Mouse (Mus musculus): Measurements from ENCODE around the gene Ccz1.
A peak's percentile ranks its signal among the peaks of the same experiment; 100 is the strongest.
"Not testable (repeated sequence)": the region's sequence is repeated elsewhere in the genome, so short reads cannot be mapped to it uniquely, and the experiment has no call there.

Ccz1 gene

DNA sequence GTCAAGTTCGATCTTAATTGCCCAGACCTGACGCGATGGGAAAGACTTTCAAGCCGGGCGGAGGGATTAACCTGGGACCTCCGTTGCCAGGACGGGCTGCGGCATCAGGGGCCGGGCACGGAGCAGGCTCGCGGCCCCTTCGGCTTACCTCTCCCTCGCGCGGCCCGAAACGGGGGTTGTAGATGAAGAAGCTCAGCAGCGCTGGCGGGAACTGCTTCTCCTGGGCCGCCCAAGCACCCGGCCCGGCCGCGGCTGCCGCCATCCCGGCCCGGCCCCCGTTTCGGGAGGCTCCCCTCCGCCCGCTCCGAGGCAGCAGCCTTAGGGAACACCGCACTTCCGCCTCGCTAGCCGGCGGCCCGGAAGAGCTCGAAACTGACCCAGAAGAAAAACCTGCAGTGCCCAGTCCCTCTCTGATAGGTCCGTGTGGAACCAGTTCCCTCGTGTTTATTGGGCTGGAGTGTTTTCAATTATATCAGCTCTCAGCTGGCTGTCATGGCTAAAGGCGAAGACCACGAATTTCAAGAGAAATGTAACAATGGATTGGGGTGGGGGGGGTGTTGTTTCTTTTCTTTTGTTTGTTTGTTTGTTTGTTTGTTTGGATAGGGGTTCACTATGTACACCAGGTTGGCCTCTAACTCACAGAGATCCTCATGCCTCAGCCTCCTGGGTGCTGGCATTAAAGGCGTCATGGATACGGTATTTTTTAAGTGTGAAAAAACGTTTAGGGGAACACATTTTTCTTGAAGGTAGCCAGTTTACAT lies at the start of gene Ccz1:
TSS of gene Ccz1 (minus strand) at position 327 of the 761 bp plus-strand sequence.
- peak; percentile 46 to 68 for DNase-seq (ENCODE audit: low spot score in 2 of 2)

GRCm38 (mm10) chr5:144064093-144064492 lies 49.4 kb upstream of the Ccz1 start:
- DNase-seq (ENCODE audit: low spot score in 2 of 2) = no peak

GRCm38 (mm10) chr5:144054340-144054739 lies 39.7 kb upstream of the Ccz1 start:
- DNase-seq (ENCODE audit: low spot score in 2 of 2) = no peak

DNA sequence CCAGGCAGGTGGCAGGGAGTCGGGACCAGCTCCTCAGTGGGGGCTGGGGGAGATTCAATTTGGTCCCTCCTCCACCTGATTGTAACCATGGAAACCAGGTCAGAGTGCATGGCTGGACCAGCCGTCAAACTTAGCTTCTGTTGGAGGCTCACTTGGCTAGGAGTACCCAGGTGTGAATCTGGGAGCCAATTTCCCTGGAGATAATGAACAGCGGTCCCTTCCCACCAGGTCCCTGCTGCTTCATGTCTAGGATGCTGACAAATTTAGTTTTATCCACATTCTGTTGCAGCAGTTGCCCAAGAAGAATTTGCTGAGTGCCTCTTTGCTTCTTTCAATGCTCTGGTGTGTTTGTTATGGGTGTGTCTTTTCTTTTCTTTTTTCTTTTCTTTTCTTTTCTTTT lies 38.8 kb upstream of the Ccz1 start:
- DNase-seq (ENCODE audit: low spot score in 2 of 2) = no peak

DNA sequence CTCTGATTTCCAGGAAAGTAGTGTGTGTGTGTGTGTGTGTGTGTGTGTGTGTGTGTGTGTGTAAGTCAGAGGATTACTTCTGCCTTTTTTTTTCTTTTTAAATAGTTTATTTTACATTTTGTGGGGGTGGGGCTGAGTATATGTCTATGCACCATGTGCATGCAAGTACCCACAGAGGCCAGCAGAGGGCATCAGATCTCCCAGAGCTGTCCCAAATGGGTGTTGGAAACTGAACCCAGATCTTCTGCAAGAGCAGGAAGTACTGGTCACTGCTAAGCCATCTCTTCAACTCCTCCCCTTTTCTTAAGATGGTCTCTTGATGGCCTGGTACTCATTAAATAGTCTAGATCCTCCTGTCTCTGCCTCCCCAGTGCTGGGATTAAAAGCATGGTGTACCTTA lies 36.6 kb upstream of the Ccz1 start:
- no peak for DNase-seq (ENCODE audit: low spot score in 2 of 2)

GRCm38 (mm10) chr5:144049881-144050280 lies 35.2 kb upstream of the Ccz1 start:
- no peak for DNase-seq (ENCODE audit: low spot score in 2 of 2)

DNA sequence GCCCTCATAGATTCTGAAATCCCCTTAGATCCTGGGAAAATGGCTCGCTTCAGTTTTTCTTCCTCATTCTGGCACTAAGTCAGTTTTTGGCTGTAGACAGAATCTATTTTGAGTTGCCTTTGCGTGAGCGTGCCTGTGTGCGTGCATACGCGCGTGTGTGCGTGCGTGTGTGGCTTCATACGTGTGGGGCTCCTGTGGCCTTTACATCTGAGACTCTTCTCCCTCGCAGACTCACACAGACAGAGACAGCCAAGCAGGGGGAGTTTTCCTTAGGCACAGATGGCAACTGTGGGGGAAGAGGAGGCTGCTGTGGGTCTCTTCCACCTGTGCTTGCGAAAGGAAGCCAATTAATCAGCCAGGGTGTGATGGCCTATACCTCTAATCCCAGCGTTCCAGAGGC lies 32.6 kb upstream of the Ccz1 start:
- no peak for DNase-seq (ENCODE audit: low spot score in 2 of 2)

GRCm38 (mm10) chr5:144043166-144043565 lies 28.5 kb upstream of the Ccz1 start:
- DNase-seq (ENCODE audit: low spot score in 2 of 2) = no peak

DNA sequence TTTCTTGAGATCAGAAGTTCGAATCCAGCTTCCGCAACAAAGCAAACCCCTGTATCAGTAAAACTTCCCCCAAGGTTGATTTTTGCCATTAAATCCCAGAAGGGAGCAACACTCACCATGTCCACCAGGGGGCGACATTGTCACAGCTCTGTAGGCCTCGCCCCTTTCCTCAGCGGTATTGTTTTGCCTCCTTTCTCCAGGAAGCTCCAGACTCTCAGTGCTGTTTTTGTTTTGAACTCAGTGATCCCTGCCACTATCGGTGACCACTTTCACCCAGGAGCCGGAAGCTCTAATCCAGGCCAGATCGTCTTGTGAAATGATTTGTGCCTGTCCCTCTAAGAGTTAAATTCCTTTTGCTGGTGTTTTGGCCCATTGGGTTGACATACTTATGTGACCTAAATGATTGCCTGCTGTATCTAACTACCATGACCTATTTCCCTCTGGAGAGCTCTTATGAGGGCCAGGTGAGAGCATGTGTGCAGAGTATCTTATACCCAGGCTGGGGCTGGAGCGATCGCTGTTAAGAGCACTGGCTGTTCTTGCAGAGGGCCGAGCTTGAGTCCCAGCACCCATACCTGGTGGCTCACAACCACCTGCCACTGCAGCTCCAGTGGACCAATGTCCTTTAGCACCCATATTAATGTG lies 26.2 kb upstream of the Ccz1 start:
- DNase-seq (ENCODE audit: low spot score in 2 of 2) = peak; percentile 43 to 68

- DNase-seq (ENCODE audit: low spot score in 2 of 2) = no peak
Observed at GRCm38 (mm10) chr5:144039886-144040285, 25.2 kb upstream of the Ccz1 start.

- no peak for DNase-seq (ENCODE audit: low spot score in 2 of 2)
Observed at GRCm38 (mm10) chr5:144039156-144039675, 24.5 kb upstream of the Ccz1 start.

- no peak for DNase-seq (ENCODE audit: low spot score in 2 of 2)
Observed at GRCm38 (mm10) chr5:144036952-144037351, 22.3 kb upstream of the Ccz1 start.

- DNase-seq (ENCODE audit: low spot score in 2 of 2) = no peak
Observed at GRCm38 (mm10) chr5:144034567-144034966, 19.9 kb upstream of the Ccz1 start.

DNA sequence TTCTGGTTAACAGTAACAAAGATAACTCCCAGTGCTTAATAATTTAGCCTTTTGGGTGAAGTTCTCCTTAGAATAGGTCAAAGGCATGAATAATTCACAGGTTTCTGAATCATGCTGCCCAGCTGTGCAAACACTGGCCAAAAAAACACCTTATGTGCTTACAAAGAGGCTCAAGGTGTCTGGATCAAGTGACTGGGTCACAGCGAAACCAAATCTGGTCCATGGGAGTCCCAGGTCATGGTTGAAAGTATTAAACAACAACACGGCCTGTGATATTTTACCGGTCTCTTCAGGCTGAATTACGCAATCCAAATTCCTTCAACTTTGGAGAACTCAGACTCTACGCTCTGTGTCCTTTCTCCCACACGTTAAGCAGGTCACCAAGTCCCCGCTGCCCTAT lies 17.8 kb upstream of the Ccz1 start:
- no peak for DNase-seq (ENCODE audit: low spot score in 2 of 2)

DNA sequence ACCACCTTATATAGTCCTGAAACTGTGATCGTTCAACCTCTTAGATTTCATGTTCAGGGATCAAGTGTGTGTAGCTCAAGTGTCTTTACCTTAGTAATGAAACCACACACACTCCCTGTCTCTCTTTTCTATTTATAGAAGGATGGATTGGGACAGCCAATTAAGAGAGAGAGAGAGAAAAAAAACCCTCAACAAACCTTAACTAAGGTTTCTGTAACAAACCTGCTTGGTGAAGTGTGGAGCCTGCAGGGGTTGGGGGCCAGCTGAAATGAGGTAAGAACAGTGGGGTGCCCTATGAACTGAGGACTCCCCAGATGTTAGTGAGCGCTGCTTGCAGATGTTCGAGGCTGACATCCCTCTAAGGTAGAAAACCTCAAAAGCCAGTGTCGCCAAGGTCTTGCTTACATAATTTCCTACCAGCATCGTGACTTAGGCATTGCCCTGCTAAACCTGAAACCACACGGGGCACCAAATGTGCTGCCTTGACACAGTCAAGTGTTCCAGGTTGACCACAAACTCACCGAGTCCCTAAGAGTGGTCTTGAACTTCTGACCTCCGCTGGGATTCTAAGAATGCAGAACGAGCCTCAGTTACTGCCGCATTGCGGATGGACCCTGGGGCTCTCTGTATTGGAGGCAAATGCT lies 12.1 kb upstream of the Ccz1 start, which contains the start of gene Ocm:
TSS of gene Ocm (minus strand) at position 51 of the 644 bp plus-strand sequence.
- no peak for DNase-seq (ENCODE audit: low spot score in 2 of 2)

GRCm38 (mm10) chr5:144015845-144016244 lies 1.2 kb upstream of the Ccz1 start:
- DNase-seq (ENCODE audit: low spot score in 2 of 2) = no peak

DNA sequence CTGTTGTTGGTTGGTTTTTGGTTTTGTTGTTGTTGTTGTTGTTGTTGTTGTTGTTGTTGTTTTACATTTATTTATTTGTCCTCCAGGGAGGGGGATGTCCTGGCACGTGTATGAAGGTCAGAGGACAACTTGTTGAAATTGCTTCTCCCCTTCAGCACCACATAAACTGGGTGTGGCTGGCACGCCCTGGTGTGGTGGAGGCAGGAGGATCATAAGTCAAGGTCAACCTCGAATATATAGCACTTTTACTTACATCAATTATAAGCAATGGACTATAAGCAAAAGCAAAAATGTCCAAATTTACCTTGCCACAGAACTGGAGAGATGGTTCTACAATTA lies 604 bp upstream of the Ccz1 start:
- DNase-seq (ENCODE audit: low spot score in 2 of 2) = no peak

DNA sequence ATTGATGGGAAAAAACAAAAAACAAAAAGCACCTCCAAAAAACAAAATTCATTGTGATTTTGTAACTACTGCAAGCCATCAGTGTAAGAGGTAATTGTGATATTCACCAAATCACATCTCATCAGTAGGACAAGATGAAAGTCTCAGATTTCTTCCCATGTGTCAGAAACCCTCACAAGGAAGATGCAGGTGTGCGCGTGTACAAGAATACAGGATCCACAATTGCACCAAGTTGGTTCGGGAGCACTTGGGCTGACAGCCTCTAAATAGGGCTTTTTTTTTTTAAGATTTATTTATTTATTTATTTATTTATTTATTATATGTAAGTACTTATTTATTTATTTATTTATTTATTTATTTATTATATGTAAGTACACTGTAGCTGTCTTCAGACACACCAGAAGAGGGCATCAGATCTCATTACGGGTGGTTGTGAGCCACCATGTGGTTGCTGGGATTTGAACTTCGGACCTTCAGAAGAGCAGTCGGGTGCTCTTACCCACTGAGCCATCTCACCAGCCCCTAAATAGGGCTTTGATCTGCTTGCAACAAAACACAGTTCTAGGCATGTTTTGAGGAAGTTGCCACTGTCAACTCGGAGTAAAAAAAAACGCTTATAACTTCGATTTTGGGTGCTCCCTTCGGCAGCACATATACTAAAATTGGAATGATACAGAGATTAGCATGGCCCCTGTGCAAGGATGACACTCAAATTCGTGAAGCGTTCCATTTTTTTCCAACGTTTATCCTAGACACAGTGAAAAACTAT lies 1.1 kb downstream of the Ccz1 start:
- not testable (repeated sequence) for DNase-seq (ENCODE audit: low spot score in 2 of 2)

DNA sequence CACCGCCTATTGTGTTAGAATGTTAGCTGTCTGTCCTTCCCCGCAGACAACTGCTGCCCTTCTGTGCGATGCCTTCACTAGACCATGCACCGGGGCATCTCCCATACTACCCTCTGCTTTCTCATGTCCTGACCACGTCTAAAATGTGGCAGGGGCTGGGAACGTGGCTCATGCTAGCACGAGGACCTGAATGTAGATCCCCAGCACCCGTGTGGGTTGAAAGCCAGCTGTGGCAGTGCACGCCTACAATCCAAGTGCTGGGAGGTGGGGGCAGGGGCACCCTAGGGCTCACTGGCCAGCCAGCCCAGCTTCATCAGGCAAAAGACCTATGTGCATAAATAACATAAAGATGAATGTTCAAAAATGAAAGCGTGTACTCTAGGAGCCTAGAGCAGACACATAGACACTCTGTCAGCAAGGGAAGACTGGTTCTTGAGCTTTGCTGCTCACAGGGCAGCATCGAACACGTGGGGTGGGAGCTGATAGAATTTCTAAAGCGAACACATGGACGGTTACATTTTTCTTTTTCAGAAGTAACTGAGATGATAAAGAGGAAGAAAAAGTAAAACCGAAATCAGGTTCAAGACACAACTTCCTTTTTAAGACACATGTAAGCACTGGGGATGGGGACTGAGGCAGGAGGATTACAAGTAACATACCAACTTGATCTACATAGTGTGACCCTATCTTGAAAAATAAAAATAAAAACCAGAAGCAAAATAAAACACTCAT lies 12.1 kb downstream of the Ccz1 start:
- DNase-seq (ENCODE audit: low spot score in 2 of 2) = no peak

DNA sequence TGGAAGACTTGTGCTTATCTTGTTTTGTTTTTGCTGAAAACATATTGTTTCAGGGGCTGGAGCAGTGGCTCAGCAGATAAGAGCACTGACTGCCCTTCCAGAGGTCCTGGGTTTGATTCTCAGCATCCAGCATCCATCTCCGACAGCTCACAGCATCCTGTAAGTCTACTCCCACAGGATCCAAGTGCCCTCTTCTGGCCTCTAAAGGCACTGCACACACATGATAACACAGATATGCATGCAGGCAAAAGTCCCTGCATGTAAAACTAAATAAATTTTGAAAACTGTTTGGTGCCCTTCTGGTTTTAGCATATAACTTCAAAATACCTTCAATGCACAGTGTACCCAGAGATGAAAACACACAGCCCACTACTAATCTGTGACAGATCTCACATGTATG lies 15.3 kb downstream of the Ccz1 start:
- DNase-seq (ENCODE audit: low spot score in 2 of 2) = no peak

DNA sequence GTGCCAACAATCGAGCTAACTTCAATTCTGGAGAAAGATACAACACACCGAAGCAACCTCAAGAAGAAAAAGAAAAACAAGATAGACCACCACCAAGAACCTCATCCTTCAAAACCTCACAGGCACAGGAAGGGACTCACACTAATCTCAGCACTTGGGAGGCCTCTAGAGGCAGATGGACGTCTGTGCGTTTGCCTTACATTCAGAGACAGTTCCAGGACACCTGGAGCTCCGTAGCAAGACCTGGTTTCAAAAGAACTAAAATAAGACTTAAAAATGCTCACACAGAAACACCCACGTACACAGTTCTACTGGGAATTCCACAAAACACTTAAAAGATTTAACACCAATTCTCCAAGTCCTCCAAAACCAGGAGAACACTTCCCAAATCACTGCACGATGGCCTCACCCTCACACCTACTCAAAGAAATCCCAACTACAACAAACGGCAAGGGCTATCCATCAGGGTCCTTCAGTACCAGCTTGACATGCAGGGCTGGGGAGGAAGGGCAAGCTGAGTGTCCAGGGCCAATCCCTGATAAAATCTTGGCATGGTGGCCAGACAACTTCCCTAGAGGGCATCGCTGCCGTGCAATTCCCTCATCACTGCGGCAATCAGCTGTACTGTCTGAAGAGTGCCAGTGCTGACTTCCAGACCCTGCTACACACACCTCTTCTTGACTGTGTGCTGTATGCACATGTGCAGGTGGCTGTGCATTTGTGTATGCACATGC lies 19.9 kb downstream of the Ccz1 start:
- no peak for DNase-seq (ENCODE audit: low spot score in 2 of 2)
